Mouse (Mus musculus): ENCODE measurements at regions not wholly inside any gene's neighbourhood (a gene's known extent, or its start where the extent isn't known, plus 50 kb on each side); places are given as distances from the start of the nearest gene placed in this dataset.
"Not testable (repeated sequence)": the region's sequence is repeated elsewhere in the genome, so short reads cannot be mapped to it uniquely, and the experiment has no call there.

DNA sequence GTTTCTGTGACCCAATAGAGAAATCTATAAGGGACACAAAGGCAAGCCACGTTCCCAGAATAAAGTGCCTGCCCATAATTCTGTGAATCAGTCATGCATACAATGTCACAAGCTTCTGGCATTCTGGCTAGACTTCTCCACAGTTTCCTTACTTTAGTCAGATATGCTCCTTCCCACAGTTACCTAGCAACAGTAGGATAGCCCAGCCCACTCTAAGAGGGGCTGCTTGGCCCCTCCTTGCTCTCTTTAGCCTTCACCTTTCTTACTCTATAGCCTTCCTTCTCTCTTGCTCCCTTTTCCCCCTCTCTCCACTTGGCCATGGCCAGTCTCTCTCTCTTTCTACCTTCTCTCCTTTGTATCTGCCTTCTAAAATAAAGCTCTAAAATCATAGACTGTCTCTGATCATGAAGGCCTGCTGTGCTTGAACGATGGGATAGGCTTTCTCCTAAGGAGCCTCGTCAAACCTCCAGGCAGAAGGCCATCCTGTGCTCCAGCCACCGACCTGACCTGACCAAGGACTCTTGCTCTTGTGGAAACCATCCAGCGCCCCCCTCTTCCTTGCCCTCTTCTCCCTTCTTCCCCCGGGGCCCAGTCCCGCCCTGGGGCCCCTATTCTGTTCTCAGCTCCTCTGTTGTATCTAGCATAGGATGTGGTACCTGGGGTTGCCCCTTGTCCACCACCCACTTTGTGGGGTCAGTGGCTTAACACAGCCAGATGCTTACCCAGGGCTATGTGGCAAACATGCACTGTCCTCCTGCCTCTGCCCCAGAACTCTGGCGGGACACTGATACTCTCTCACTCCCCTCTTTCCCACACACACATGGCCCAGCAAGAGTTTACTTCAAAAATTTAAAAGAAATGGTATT, 1723.8 kb upstream of the Igfbp7 start:
- DNase-seq (ENCODE audit: low read depth, low spot score) = peak; percentile 20

DNA sequence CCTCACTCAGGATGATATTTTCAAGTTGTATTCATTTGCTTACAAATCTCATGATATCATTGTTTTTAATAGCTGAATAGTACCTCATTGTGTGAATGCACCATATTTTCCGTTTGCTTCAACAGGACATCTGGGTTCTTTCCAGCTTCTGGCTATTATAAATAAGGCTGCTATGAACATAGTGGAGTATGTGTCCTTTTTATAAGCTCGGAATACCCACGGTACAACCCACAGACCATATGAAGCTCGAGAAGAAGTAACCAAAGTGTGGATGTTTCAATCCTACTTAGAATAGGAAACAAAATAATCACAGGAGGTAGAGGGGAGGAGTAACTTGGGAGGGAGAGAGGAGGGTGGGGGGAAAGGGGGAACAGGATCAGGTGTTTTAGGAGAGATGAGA, 1675.3 kb upstream of the Igfbp7 start:
- DNase-seq (ENCODE audit: low read depth, low spot score) = no peak

DNA sequence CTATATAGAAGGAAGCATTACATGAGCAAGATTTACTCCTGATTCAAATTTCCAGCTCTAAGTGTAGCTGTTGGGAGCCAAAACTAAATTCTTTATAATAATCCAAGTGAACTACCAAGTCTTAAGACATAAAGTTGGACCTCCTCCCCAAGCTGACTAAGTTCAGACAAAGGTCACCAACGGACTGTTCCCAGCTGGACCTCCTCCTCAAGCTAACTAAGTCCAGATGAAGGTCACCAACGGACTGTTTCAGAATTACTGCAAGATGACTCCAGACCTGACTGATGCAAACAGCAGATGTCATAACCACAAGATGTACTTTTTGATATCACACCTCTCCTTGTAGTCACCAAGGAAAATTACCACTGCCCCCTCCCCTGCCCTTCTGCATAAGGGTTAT, 1652.0 kb upstream of the Igfbp7 start:
- DNase-seq (ENCODE audit: low read depth, low spot score) = not testable (repeated sequence)

Data from R1 (cell line).